Mouse (Mus musculus): ENCODE measurements around the gene Nfat5.

GRCm38 (mm10) chr8:107424176-107424575 lies 130.9 kb downstream of the Nfat5 start:
- TF ChIP-seq CTCF (IDR thresholded peaks at IDR 0.05; ENCODE audit: low read depth) (no peak), EP300 (optimal IDR thresholded peaks at IDR 0.05) (no peak)

Measured in stomach, postnatal 0 days (tissue).